Mouse (Mus musculus): Measurements from ENCODE around the gene Tmco3. TPM values are rescaled to one million over a fixed set of nuclear protein-coding genes. Genes with fewer than 3 reads are reported as not detected.
"Not testable (repeated sequence)": the region's sequence is repeated elsewhere in the genome, so short reads cannot be mapped to it uniquely, and the experiment has no call there.

Tmco3 gene
- polyA plus RNA-seq, 1 experiment from 2014 or later = 41.0 TPM

- H3K4me3 ChIP-seq = no peak overlapping the region
- no peak overlapping the region for H3K4me2 ChIP-seq
- H3K9me3 ChIP-seq = no peaks in the 10 kb centered on the region
- H3K4me1 ChIP-seq = no peaks in the 10 kb centered on the region
- H3K36me3 ChIP-seq = 0 out of 2 replicates have a peak, but pooled peaks cover 19% of the 10 kb centered on the region
- no peak for ATAC-seq (ENCODE audit: borderline replicate concordance, extremely low read depth, low FRiP score, low TSS enrichment)
- H3K27ac ChIP-seq = no peak overlapping the region
- 82% methylated on average over 3 of the region's 3 CpGs for WGBS
- no peak overlapping the region for H3K9ac ChIP-seq
- no peaks in the 10 kb centered on the region for H3K27me3 ChIP-seq
Observed at GRCm38 (mm10) chr8:13314922-13315321, 26.9 kb downstream of the Tmco3 start.

GRCm38 (mm10) chr8:13316671-13317070, 28.7 kb downstream of the Tmco3 start:
- Histone ChIP-seq H3K27me3 (no peaks in the 10 kb centered on the region), H3K4me3 (no peak overlapping the region), H3K9ac (no peak overlapping the region), H3K4me2 (no peak overlapping the region), H3K9me3 (no peaks in the 10 kb centered on the region), H3K27ac (no peak overlapping the region), H3K36me3 (0 out of 2 replicates have a peak, but pooled peaks cover 12% of the 10 kb centered on the region), H3K4me1 (no peaks in the 10 kb centered on the region)
- no peak for ATAC-seq (ENCODE audit: borderline replicate concordance, extremely low read depth, low FRiP score, low TSS enrichment)
- WGBS = 88% methylated on average over 10 of the region's 10 CpGs

- Histone ChIP-seq H3K9ac (no peak overlapping the region), H3K36me3 (no peaks in the 10 kb centered on the region), H3K4me1 (no peaks in the 10 kb centered on the region), H3K27ac (no peak overlapping the region), H3K4me3 (no peak overlapping the region), H3K4me2 (no peak overlapping the region), H3K27me3 (no peaks in the 10 kb centered on the region), H3K9me3 (no peaks in the 10 kb centered on the region)
- no peak for ATAC-seq (ENCODE audit: borderline replicate concordance, extremely low read depth, low FRiP score, low TSS enrichment)
- 28% methylated on average over 5 of the region's 5 CpGs for WGBS
Observed at GRCm38 (mm10) chr8:13326598-13326997, 38.6 kb downstream of the Tmco3 start.

GRCm38 (mm10) chr8:13334671-13335070, 46.7 kb downstream of the Tmco3 start:
- no peaks in the 10 kb centered on the region for H3K36me3 ChIP-seq
- no peak overlapping the region for H3K4me3 ChIP-seq
- H3K4me2 ChIP-seq = no peak overlapping the region
- 48% methylated on average over 1 of the region's 1 CpGs for WGBS
- H3K27ac ChIP-seq = no peak overlapping the region
- no peaks in the 10 kb centered on the region for H3K27me3 ChIP-seq
- ATAC-seq (ENCODE audit: borderline replicate concordance, extremely low read depth, low FRiP score, low TSS enrichment) = no peak
- H3K9me3 ChIP-seq = no peaks in the 10 kb centered on the region
- no peak overlapping the region for H3K9ac ChIP-seq
- peaks cover 5% of the 10 kb centered on the region for H3K4me1 ChIP-seq

- H3K4me2 ChIP-seq; H3K9ac ChIP-seq; ATAC-seq (ENCODE audit: borderline replicate concordance, extremely low read depth, low FRiP score, low TSS enrichment); H3K4me3 ChIP-seq; H3K27ac ChIP-seq; H3K27me3 ChIP-seq; H3K9me3 ChIP-seq: not testable (repeated sequence)
- 63% methylated on average over 6 of the region's 6 CpGs for WGBS
- Histone ChIP-seq H3K36me3 (peaks cover 18% of the 10 kb centered on the region), H3K4me1 (peaks cover 16% of the 10 kb centered on the region)
Observed at GRCm38 (mm10) chr8:13337245-13337644, 49.3 kb downstream of the Tmco3 start.

GRCm38 (mm10) chr8:13337678-13338077, 49.7 kb downstream of the Tmco3 start:
- H3K27me3 ChIP-seq = no peaks in the 10 kb centered on the region
- no peak overlapping the region for H3K27ac ChIP-seq
- ATAC-seq (ENCODE audit: borderline replicate concordance, extremely low read depth, low FRiP score, low TSS enrichment) = 0 out of 2 replicates have a peak, but pooled peaks have one; percentile 0
- peaks cover 16% of the 10 kb centered on the region for H3K4me1 ChIP-seq
- H3K4me2 ChIP-seq = peak overlapping the region; percentile 85
- H3K9ac ChIP-seq = peak overlapping the region; percentile 96; the same call in 1 of the 2 replicates
- no peaks in the 10 kb centered on the region for H3K9me3 ChIP-seq
- no peak overlapping the region; the same call in 1 of the 2 replicates for H3K4me3 ChIP-seq
- 60% methylated on average over 3 of the region's 3 CpGs for WGBS
- H3K36me3 ChIP-seq = peaks cover 22% of the 10 kb centered on the region

GRCm38 (mm10) chr8:13338255-13338860, 50.4 kb downstream of the Tmco3 start, which contains the start of gene Tfdp1:
Gene Tfdp1 (plus strand): TSS chr8:13338751.
- 1% methylated on average over 27 of the region's 72 CpGs for WGBS
- peak; percentile 93 for ATAC-seq (ENCODE audit: borderline replicate concordance, extremely low read depth, low FRiP score, low TSS enrichment)
- Histone ChIP-seq H3K36me3 (peaks cover 26% of the 10 kb centered on the region), H3K4me2 (peak within 1 kb of the TSS; percentile 85), H3K9me3 (no peaks in the 10 kb centered on the region), H3K4me1 (peaks cover 16% of the 10 kb centered on the region), H3K27me3 (no peaks in the 10 kb centered on the region), H3K9ac (peak within 1 kb of the TSS; percentile 96), H3K4me3 (peak within 1 kb of the TSS; percentile 94), H3K27ac (peak within 1 kb of the TSS; percentile 82)

- peaks cover 16% of the 10 kb centered on the region for H3K4me1 ChIP-seq
- H3K9ac ChIP-seq = peak overlapping the region; percentile 96
- no peaks in the 10 kb centered on the region for H3K9me3 ChIP-seq
- H3K4me3 ChIP-seq = peak overlapping the region; percentile 94
- H3K4me2 ChIP-seq = peak overlapping the region; percentile 85
- no peaks in the 10 kb centered on the region for H3K27me3 ChIP-seq
- ATAC-seq (ENCODE audit: borderline replicate concordance, extremely low read depth, low FRiP score, low TSS enrichment) = peak; percentile 58
- H3K27ac ChIP-seq = peak overlapping the region; percentile 82
- WGBS = under 1% methylated on average over 66 of the region's 70 CpGs
- peaks cover 34% of the 10 kb centered on the region for H3K36me3 ChIP-seq
Observed at GRCm38 (mm10) chr8:13338901-13339645, 51.1 kb downstream of the Tmco3 start.

- peak overlapping the region; percentile 85 for H3K4me2 ChIP-seq
- WGBS = 1% methylated on average over 11 of the region's 11 CpGs
- ATAC-seq (ENCODE audit: borderline replicate concordance, extremely low read depth, low FRiP score, low TSS enrichment) = no peak
- H3K9ac ChIP-seq = peak overlapping the region; percentile 96
- H3K36me3 ChIP-seq = peaks cover 39% of the 10 kb centered on the region
- H3K4me3 ChIP-seq = peak overlapping the region; percentile 94
- H3K27ac ChIP-seq = peak overlapping the region; percentile 82; the same call in 1 of the 2 replicates
- H3K4me1 ChIP-seq = peaks cover 16% of the 10 kb centered on the region
- no peaks in the 10 kb centered on the region for H3K27me3 ChIP-seq
- no peaks in the 10 kb centered on the region for H3K9me3 ChIP-seq
Observed at GRCm38 (mm10) chr8:13339646-13339990, 51.6 kb downstream of the Tmco3 start.

- WGBS = 82% methylated on average over 8 of the region's 8 CpGs
- Histone ChIP-seq H3K4me1 (peaks cover 16% of the 10 kb centered on the region), H3K4me2 (peak overlapping the region; percentile 85), H3K27me3 (no peaks in the 10 kb centered on the region), H3K27ac (no peak overlapping the region), H3K36me3 (peaks cover 49% of the 10 kb centered on the region), H3K9me3 (no peaks in the 10 kb centered on the region), H3K9ac (no peak overlapping the region), H3K4me3 (no peak overlapping the region)
- ATAC-seq (ENCODE audit: borderline replicate concordance, extremely low read depth, low FRiP score, low TSS enrichment) = no peak
Observed at GRCm38 (mm10) chr8:13340650-13341049, 52.7 kb downstream of the Tmco3 start.

GRCm38 (mm10) chr8:13342340-13342739, 54.4 kb downstream of the Tmco3 start:
- Histone ChIP-seq H3K27me3 (no peaks in the 10 kb centered on the region), H3K9ac (no peak overlapping the region), H3K4me1 (peaks cover 16% of the 10 kb centered on the region), H3K9me3 (no peaks in the 10 kb centered on the region), H3K4me3 (no peak overlapping the region), H3K27ac (no peak overlapping the region), H3K36me3 (peaks cover 65% of the 10 kb centered on the region), H3K4me2 (no peak overlapping the region)
- no peak for ATAC-seq (ENCODE audit: borderline replicate concordance, extremely low read depth, low FRiP score, low TSS enrichment)
- 75% methylated on average over 2 of the region's 2 CpGs for WGBS

- no peaks in the 10 kb centered on the region for H3K9me3 ChIP-seq
- no peak overlapping the region for H3K4me3 ChIP-seq
- WGBS = 95% methylated on average over 4 of the region's 4 CpGs
- no peaks in the 10 kb centered on the region for H3K27me3 ChIP-seq
- peaks cover 73% of the 10 kb centered on the region for H3K36me3 ChIP-seq
- no peak overlapping the region for H3K27ac ChIP-seq
- H3K9ac ChIP-seq = no peak overlapping the region
- ATAC-seq (ENCODE audit: borderline replicate concordance, extremely low read depth, low FRiP score, low TSS enrichment) = no peak
- peaks cover 15% of the 10 kb centered on the region for H3K4me1 ChIP-seq
- H3K4me2 ChIP-seq = no peak overlapping the region
Observed at GRCm38 (mm10) chr8:13343134-13343533, 55.1 kb downstream of the Tmco3 start.

Data from lung, embryonic 15.5 days (tissue).